Mouse (Mus musculus): ENCODE data around the gene Dock7. TPM values are rescaled to one million over a fixed set of nuclear protein-coding genes. Genes with fewer than 3 reads are reported as not detected.
A peak's percentile ranks its signal among the peaks of the same experiment; 100 is the strongest.

Dock7 gene
- polyA plus RNA-seq, 1 experiment from 2014 or later, result 95.6 TPM

- H3K27ac ChIP-seq, result peak within 1 kb of the TSS; percentile 98
- H3K4me1 ChIP-seq (replicated peaks), result peaks cover 24% of the 10 kb centered on the region
- H3K4me3 ChIP-seq (replicated peaks), result peak within 1 kb of the TSS; percentile 90
- under 1% methylated on average over 63 of the region's 67 CpGs for WGBS
- no peaks in the 10 kb centered on the region for H3K27me3 ChIP-seq
- ATAC-seq, result peak; percentile 75
- peak within 1 kb of the TSS; percentile 93 for H3K9ac ChIP-seq (replicated peaks)
- H3K4me2 ChIP-seq (replicated peaks), result peak within 1 kb of the TSS; percentile 89
- 0 out of 2 replicates have a peak, but pooled peaks cover 3% of the 10 kb centered on the region for H3K36me3 ChIP-seq
- H3K9me3 ChIP-seq, result no peaks in the 10 kb centered on the region
Measured at GRCm38 (mm10) chr4:98923568-98924070, 197.1 kb downstream of the Dock7 start, which contains the start of gene Usp1. Gene Usp1 (plus strand): TSS chr4:98923810.

- peak overlapping the region; percentile 89 for H3K4me2 ChIP-seq (replicated peaks)
- ATAC-seq, result peak; percentile 95
- H3K36me3 ChIP-seq, result 0 out of 2 replicates have a peak, but pooled peaks cover 3% of the 10 kb centered on the region
- no peaks in the 10 kb centered on the region for H3K27me3 ChIP-seq
- peak overlapping the region; percentile 88 for H3K9ac ChIP-seq (replicated peaks)
- H3K9me3 ChIP-seq, result no peaks in the 10 kb centered on the region
- H3K27ac ChIP-seq, result peak overlapping the region; percentile 98
- H3K4me1 ChIP-seq (replicated peaks), result peaks cover 24% of the 10 kb centered on the region
- peak overlapping the region; percentile 90 for H3K4me3 ChIP-seq (replicated peaks)
- WGBS, result under 1% methylated on average over 53 of the region's 53 CpGs
Measured at GRCm38 (mm10) chr4:98922643-98923567, 197.8 kb downstream of the Dock7 start.

GRCm38 (mm10) chr4:98922061-98922642 lies 198.6 kb downstream of the Dock7 start:
- Histone ChIP-seq H3K27ac (peak overlapping the region; percentile 98), H3K4me1 (replicated peaks) (peaks cover 24% of the 10 kb centered on the region), H3K4me2 (replicated peaks) (peak overlapping the region; percentile 84), H3K36me3 (0 out of 2 replicates have a peak, but pooled peaks cover 3% of the 10 kb centered on the region), H3K27me3 (no peaks in the 10 kb centered on the region), H3K9ac (replicated peaks) (peak overlapping the region; percentile 88), H3K9me3 (no peaks in the 10 kb centered on the region), H3K4me3 (replicated peaks) (peak overlapping the region; percentile 90)
- 18% methylated on average over 18 of the region's 18 CpGs for WGBS
- ATAC-seq, result no peak; the same call in 1 of the 2 replicates

- H3K4me1 ChIP-seq (replicated peaks), result peaks cover 22% of the 10 kb centered on the region
- H3K4me3 ChIP-seq (replicated peaks), result no peak overlapping the region
- no peak for ATAC-seq
- no peak overlapping the region for H3K4me2 ChIP-seq (replicated peaks)
- no peaks in the 10 kb centered on the region for H3K27me3 ChIP-seq
- no peak overlapping the region for H3K27ac ChIP-seq
- no peaks in the 10 kb centered on the region for H3K9me3 ChIP-seq
- H3K36me3 ChIP-seq, result no peaks in the 10 kb centered on the region
- 94% methylated on average over 4 of the region's 4 CpGs for WGBS
- no peak overlapping the region for H3K9ac ChIP-seq (replicated peaks)
Measured at GRCm38 (mm10) chr4:98920896-98921295, 199.8 kb downstream of the Dock7 start.

- no peaks in the 10 kb centered on the region for H3K27me3 ChIP-seq
- no peak overlapping the region for H3K27ac ChIP-seq
- H3K36me3 ChIP-seq, result no peaks in the 10 kb centered on the region
- no peak for ATAC-seq
- no peak overlapping the region for H3K9ac ChIP-seq (replicated peaks)
- peaks cover 6% of the 10 kb centered on the region for H3K4me1 ChIP-seq (replicated peaks)
- no peak overlapping the region for H3K4me2 ChIP-seq (replicated peaks)
- 92% methylated on average over 1 of the region's 1 CpGs for WGBS
- H3K4me3 ChIP-seq (replicated peaks), result no peak overlapping the region
- H3K9me3 ChIP-seq, result no peaks in the 10 kb centered on the region
Measured at GRCm38 (mm10) chr4:98918204-98918603, 202.5 kb downstream of the Dock7 start.

- no peaks in the 10 kb centered on the region for H3K9me3 ChIP-seq
- H3K4me2 ChIP-seq (replicated peaks), result no peak overlapping the region
- H3K4me1 ChIP-seq (replicated peaks), result peaks cover 6% of the 10 kb centered on the region
- H3K27me3 ChIP-seq, result no peaks in the 10 kb centered on the region
- H3K36me3 ChIP-seq, result no peaks in the 10 kb centered on the region
- WGBS, result 89% methylated on average over 2 of the region's 2 CpGs
- no peak overlapping the region for H3K27ac ChIP-seq
- no peak for ATAC-seq
- H3K9ac ChIP-seq (replicated peaks), result no peak overlapping the region
- no peak overlapping the region for H3K4me3 ChIP-seq (replicated peaks)
Measured at GRCm38 (mm10) chr4:98917724-98918123, 203.0 kb downstream of the Dock7 start.

- H3K27ac ChIP-seq, result no peak overlapping the region
- no peaks in the 10 kb centered on the region for H3K36me3 ChIP-seq
- H3K9ac ChIP-seq (replicated peaks), result no peak overlapping the region
- ATAC-seq, result no peak
- no peaks in the 10 kb centered on the region for H3K27me3 ChIP-seq
- 91% methylated on average over 5 of the region's 5 CpGs for WGBS
- no peaks in the 10 kb centered on the region for H3K9me3 ChIP-seq
- no peak overlapping the region for H3K4me3 ChIP-seq (replicated peaks)
- no peaks in the 10 kb centered on the region for H3K4me1 ChIP-seq (replicated peaks)
- no peak overlapping the region for H3K4me2 ChIP-seq (replicated peaks)
Measured at GRCm38 (mm10) chr4:98910246-98910645, 210.5 kb downstream of the Dock7 start.

- H3K4me1 ChIP-seq (replicated peaks), result no peaks in the 10 kb centered on the region
- peak; percentile 84 for ATAC-seq
- no peaks in the 10 kb centered on the region for H3K9me3 ChIP-seq
- no peaks in the 10 kb centered on the region for H3K36me3 ChIP-seq
- WGBS, result 21% methylated on average over 10 of the region's 10 CpGs
- H3K4me2 ChIP-seq (replicated peaks), result no peak overlapping the region
- no peak overlapping the region for H3K27ac ChIP-seq
- H3K9ac ChIP-seq (replicated peaks), result no peak overlapping the region
- no peaks in the 10 kb centered on the region for H3K27me3 ChIP-seq
- H3K4me3 ChIP-seq (replicated peaks), result no peak overlapping the region
Measured at GRCm38 (mm10) chr4:98887148-98887547, 233.6 kb downstream of the Dock7 start.

Other genes starting within 250 kb of the Dock7 start
- gene Usp1, start 197.1 kb downstream of the Dock7 start, polyA plus RNA-seq (2015; fragmentation: Nextera tagmentation; extraction: Ambion mirVana), result 49.1 and 63.7 TPM in 2 replicates
- 2.0 and 3.1 TPM in 2 replicates for gene Angptl3, start 90.0 kb downstream of the Dock7 start, polyA plus RNA-seq (2015; fragmentation: Nextera tagmentation; extraction: Ambion mirVana)
- gene Atg4c, start 73.0 kb upstream of the Dock7 start, polyA plus RNA-seq (2015; fragmentation: Nextera tagmentation; extraction: Ambion mirVana), result 15.2 and 15.5 TPM in 2 replicates
- gene Gm12689, start 175.0 kb upstream of the Dock7 start, polyA plus RNA-seq (2015; fragmentation: Nextera tagmentation; extraction: Ambion mirVana), result 0.19 and 0.46 TPM in 2 replicates

All from midbrain, embryonic 13.5 days (tissue).